Mouse (Mus musculus) ES-Bruce4 (cell line): ENCODE measurements around the gene Marf1.

ENCODE experiments used
- CTCF ChIP-seq: IDR thresholded peaks from one replicate; pipeline ENCODE4 v1.8.1; 2011; ENCODE audit warnings: low read depth, low read length
- EP300 ChIP-seq: IDR thresholded peaks from 2 replicates; pipeline ENCODE4 v1.6.1; 2011; ENCODE audit warnings: low read depth, low read length; ENCODE audit not compliant: insufficient read depth
- POLR2A ChIP-seq: IDR thresholded peaks from one replicate; pipeline ENCODE4 v1.8.1; 2011; ENCODE audit warnings: low read length; ENCODE audit not compliant: insufficient read depth

GRCm38 (mm10) chr16:14162988-14163416, at the start of gene Marf1, which contains the start of gene Nde1:
- TF ChIP-seq POLR2A (peak; percentile 64), CTCF (no peak), EP300 (no peak)
